Mouse (Mus musculus) layer of hippocampus, postnatal 25 days (tissue): ENCODE data around the gene Ripor1. TPM values are rescaled to one million over a fixed set of nuclear protein-coding genes. Genes with fewer than 3 reads are reported as not detected.

Experiments used
- DNase-seq, 2 experiments: peaks; one replicate each; pipeline ENCODE4 v3.0.0; 2022; ENCODE audit warnings: mixed read lengths in 2 of 2, low spot score in 1 of 2; ENCODE audit errors: extremely low spot score in 1 of 2
- total RNA-seq, 2 experiments: library from RNA; stranded (reverse); gene quantifications; 2 replicates each; pipeline ENCODE4 v1.2.3; 2021

Ripor1 gene
- total RNA-seq, 2 experiments from 2014 or later = 83.2 to 92.9 TPM

DNA sequence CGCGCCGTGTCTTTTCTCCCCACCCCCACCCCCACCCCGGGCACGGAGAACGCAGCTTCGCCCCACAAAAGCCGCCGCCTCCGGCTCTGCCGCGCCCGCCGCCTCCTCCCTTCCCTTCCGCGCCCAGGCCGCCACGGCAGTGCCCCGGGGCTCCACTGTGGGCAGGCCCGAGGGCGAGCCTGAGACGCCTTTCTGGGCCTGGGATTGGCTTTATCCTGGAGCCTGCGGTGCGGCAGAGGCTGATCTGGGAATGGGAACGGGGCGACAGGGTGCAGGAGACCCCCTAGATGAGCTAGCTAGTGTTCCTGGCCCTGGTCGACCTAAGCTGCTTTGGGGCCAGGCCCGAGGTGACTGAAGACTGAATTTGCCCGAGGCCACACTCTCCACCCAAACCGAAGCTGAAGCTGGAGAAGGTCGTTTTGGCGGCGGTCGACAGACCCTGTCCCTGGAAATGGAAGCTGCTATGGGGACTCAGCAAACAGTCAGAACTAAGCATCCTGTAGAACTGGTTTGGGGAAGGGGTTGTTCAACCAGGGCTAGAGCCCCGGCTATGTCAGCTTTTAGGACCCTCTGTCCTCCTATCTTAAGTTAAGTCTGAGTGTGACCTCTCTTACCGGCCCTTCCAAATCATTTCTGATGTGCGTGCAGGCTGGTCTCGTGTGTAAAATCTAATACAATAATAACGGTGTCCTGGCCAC is 585 bp downstream of the Ripor1 start:
- peak; percentile 32 to 54 for DNase-seq

DNA sequence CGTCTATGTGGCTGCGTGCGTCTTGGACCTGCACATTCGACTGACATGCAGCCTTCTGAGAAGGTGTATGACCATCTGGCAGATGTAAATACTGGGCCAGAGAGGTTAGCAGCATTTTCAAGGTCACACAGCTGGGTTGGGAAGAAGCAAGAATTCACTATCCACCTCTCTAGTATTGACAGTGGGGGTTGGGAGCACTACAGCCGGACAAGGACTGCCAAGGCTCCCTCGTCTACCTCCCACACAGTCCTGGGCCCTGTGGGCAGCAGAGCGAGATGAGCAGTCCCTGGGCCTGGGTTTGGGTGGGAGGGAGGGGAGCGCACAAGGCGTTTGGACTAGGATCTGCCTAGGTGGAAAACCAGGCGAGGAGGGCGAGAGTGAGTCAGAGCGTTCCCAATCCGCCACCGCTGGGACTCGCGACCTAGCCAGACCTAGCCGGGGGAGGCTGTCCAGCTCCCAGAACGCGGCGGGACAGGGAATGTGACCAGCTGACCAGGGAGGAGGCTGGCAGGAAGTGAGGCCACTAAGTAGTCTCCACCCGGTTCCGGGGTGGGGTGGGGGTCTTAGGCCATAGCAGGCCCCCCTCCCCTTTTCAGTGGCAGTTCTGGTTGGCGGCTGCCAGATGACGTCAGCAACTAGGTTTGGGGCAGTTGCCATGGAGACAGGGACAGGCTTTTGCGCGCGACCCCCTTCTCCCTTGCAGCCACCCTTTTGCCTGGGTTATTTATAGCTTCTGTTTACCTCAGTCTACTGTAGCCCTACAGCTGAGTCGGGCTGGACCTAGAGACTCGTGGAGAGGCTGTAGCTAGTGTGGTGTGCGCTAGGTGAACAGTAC is 1.4 kb downstream of the Ripor1 start:
- peak; percentile 65 to 67 for DNase-seq

DNA sequence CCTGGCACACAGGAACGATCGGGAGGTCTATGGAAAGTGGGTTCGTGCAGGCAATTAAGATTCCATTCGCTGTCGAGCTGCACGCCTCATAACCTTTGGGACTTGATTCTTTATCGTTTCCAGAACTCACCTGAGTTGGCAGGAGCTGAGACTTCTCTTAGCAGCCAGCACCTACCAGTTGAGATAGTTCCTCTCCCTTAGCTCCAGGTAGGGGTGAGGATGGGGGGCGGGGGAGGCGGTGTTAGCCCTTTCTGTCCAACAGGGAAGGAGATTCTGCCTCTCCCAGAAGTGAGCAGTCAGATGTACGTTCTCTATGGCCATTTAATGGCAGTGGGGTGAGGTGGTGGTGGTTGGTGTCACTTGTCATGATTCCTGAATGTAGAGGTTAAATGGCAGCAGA is 2.0 kb downstream of the Ripor1 start:
- no peak for DNase-seq

DNA sequence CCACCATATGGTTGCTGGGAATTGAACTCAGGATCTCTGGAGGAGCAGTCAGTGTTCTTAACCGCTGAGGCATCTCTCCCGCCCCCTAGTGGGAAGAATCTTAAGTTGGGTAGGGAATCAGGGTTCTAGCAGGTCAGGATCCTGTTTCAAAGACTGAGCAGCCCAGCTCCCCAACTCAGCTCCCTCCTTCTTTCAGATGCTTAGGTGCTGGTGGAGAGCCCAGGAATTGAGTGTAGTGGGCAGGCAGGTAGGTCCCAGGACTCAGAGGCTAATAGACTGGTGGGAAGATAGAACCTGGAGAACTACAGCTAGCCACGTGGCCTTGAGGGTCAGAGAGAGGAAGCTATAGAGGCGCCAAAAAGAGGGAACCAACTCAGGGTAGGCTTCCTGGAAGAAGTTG is 2.6 kb downstream of the Ripor1 start:
- peak in 1 of 2 experiments; percentile 42 for DNase-seq

DNA sequence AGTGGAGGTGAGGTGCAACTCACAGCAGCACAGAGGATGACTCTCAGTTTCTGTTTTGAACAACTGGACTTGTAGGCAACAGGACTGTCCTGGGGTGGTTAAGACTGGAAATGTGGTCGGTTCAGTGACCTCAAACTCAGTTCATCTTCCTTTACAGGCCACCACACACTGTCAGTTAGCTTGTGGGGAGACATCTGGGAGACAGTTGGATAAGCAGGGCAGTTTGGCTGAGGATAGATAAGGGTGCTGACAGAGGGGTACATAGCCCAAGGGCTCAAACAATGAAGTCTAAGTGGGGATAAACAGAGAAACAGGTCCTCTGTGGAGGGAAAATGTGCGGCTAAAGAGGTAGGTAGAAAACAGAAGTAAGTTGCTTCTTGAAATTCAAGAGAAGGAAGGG is 4.3 kb downstream of the Ripor1 start:
- no peak for DNase-seq

DNA sequence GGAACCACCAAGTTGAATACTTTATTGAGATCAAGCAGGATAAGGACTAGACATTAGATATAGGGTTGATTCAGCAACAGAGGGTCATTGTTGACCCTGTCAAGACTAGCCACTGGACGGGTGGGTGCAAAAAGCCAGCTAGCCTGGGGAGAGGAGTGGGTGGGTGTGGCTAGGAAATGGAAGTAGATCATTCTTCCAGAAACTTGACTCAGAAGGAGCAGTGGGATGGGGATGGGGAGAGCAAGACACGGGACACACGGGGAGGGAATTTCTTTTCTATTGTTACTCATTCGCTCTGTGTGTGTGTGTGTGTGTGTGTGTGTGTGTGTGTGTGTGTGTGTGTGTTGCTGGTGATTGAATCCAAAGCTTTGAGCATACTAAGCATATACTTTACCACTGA is 4.7 kb downstream of the Ripor1 start:
- no peak for DNase-seq

DNA sequence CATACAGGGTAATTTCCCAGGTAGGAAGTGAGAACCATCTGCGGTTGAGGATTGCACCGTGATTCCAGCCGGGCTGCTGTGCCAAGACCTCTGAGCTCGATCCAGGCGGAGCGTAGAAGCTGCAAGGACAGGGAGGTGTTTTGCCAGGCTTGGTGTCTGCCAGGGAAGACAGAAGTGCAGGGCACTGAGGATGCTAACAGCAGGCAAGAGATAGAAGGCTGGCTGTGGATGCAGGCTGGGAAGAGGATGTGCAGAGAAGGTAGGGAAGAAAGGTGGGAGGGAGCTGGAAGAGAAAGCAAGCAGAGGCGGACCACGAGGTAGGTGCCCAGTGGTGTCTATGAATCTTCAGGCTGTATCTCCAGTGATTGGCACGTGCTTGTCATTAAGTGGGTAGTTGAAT is 6.8 kb downstream of the Ripor1 start:
- no peak for DNase-seq

DNA sequence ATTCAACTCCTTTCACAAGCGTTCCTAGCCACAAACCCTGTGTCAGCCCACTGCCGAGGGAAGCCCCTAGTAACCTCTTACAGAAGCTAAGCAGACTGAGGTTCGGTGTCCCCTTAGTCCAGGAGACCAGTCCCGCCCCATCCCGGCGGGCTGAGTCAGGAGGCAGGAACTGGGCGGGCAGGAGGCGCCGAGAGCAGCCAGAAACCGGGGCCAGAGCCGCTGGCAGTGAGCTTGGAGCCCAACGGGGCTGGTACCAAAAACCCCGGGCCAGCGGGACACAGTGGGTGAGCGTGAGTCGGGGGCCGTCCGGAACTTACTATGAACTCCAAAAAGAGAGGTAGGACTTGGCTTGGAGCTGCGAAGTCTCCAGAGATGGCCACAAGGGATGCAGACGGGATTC is 8.0 kb downstream of the Ripor1 start:
- DNase-seq = no peak

DNA sequence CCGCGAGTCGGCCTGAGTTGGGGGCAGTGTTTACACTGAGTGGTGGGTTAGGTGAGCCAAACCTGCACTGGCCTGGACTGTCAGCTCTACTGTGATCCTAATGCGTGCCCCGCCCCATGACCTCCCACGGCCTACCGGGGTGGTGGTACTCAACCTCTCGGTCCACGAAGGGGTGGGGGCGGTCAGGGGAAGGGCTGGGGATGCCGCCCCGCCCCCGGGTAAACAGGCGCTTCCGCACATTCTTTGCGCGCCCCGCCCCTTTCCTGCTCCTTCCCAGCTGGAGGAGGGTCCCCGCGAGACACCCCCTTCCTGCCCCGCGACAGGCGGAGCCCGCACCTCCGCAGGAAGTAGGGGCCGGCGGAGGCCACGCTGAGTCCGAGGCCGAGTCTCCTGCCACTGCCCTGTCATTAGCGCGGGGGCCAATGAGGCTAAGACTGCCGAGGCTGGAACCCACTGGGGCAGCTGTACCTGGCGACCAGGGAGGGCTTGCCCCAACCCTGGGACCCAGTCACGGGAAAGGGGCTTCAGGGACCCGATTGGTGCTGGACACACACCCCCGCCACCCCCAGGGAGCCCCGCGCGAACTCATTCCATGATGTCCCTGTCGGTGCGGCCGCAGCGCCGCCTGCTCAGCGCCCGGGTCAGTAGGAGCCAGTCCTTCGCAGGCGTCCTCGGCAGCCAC is 8.9 kb downstream of the Ripor1 start:
- no peak for DNase-seq

DNA sequence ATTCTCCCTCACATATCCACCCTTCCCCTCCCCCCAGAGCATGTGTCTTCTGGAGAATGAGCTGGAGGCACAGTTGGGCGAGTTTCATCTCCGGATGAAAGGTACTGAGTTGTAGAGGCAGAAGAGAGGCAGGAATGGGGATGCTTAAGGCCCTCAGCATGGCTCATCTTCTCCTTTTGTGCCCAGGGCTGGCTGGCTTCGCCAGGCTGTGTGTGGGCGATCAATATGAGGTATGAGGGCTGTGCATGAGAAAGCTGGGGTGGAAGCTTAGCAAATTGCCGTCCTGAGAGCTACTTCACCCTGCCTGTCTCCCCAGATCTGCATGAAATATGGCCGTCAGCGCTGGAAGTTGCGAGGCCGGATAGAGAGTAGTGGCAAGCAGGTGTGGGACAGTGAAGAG is 10.9 kb downstream of the Ripor1 start:
- peak in 1 of 2 experiments; percentile 22 for DNase-seq

DNA sequence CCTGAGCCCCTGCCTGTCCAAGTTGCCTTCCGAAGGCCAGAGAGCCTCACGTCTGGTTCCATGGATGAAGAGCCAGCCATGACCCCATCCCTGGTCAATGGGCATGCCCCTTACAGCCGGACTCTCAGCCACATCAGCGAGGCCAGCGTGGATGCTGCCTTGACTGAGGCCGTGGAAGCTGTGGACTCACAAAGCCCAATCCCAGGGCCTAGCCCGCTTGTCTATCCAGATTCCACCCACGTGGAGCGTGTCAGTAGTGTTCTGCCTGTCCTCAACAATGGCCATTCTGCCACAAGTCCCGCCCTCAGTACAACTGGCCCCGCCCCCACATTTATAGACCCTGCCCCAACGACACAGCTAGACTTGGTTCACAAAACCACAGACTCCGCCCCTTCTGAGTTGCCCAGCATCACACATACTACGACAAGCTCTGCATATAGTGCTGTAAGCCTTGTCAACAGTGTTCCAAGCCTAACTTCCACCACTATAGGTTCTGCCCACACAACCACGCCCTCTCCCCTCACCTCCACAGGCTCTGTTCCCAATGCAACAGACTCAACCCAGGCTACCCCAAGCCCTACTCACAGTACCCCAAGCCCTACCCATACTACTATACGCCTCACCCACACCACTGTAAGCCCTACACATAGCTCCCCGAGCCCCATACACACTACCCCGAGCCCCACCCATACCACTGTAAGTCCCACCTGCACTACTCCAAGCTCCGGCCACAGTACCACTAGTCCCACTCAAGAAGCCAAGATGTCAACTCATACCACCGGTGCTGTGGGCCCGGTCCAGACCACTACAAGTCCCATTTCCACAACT is 12.6 kb downstream of the Ripor1 start:
- DNase-seq = no peak

DNA sequence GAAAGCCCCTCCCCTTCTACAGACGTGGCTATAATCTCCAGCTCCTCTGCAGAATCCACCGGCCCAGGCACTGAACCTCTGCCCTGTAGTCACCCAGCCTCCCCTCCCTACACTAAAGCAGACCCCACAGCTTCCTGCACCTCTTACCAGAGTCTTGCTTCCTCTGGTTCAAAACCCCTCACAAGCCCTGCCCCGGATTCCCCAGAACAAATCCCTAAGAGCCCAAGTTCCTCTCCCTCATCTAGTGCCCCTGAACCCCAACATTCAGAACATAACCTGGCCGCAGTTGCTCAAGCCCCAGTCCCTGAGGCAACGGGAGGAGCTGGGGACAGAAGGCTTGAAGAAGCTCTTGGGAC is 13.2 kb downstream of the Ripor1 start:
- no peak for DNase-seq

DNA sequence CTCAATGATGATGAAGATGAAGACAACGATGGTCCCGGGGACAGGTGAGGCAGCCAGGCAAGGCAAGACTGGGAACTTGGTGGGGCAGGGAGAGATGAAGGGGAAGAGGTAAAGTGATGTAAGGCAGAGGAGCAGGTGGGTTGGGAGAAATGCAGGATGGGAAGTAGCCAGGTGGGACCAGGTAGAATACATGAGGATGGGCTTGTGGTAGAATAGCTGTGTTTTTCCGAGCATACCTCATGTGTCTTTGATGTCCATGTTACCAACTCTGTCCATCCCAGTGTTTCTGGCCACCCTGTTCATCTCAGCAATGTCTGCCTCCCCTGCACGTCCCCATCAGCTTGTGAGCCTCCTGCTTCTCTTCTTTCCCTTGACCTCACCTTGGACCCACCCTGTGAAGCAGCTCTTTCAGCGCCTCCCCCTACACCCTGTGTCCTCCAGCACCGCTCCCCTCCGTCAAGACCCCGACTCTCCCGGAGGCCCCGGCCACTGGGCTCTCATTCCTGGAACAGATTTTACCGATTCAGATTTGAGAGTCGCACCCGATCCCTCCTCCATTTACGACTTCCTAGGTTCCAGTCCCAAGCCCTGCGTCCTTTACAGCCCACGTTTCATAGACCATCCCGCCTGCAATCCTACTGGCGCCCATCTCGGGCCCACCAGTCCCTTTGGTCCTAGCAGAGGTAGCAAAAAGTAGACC is 14.0 kb downstream of the Ripor1 start:
- no peak for DNase-seq

DNA sequence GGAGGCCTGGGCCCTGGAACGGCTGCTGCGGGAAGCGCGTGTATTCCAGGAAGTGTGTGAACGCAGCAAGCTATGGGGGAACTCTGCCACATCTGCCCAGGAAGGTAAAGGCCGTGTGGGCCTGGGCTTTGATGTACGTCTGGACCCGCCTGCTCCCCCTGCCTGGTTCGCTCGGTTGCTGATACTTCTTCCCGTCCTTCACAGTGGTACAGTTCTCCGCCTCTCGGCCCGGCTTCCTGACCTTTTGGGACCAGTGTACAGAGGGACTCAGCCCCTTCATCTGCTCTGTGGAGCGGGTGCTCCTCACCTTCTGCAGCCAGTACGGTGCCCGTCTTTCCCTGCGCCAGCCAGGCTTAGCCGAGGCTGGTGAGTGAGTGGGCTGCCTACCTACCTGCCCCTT is 15.2 kb downstream of the Ripor1 start:
- DNase-seq = no peak

DNA sequence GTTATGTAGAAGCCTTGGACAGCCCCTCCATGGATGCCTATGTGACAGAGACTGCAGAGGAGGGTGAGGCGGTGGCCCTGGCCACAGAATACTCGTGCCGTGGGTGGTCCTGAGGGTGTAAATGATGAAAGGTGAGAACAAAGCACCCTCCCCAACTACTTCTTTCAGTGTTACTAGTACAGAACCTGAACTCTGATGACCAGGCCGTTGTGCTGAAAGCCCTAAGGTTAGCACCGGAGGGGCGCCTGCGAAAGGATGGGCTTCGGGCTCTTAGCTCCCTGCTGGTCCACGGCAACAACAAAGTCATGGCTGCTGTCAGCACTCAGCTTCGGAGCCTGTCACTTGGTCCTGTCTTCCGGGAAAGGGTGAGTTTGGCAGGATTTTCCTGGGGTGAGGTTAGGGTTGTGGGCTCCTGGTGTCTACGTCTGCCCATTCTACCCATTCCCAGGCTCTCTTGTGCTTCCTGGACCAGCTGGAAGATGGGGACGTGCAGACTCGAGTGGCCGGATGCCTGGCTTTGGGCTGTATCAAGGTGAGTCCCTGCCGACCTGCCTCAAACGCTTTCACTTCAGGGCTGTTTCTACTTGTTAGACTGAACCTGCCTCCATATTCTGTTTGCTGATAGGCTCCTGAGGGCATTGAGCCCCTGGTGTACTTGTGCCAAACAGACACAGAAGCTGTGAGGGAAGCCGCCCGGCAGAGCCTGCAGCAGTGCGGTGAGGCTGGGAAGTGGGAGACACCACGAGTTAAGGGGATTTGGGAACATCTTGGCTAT is 16.1 kb downstream of the Ripor1 start:
- no peak for DNase-seq

DNA sequence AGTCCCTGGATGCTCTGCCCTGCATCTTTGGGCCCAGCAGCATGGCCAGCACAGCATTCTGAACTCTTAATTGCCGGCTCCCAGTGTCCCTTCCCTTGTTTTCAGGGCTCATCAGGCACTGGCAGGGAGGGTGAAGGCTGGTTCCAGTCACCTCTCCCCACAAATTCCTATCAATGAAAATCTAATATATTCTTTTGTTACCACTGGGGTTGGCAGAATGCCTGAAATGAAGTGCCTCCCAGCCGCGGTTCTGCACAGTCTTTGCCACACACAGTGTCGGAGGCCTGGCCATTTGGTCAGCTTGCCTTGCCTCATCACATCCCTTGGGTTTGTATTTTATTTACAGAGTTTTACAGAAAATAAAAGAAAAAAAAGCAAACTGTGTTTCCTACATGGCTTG is 16.8 kb downstream of the Ripor1 start:
- no peak for DNase-seq

DNA sequence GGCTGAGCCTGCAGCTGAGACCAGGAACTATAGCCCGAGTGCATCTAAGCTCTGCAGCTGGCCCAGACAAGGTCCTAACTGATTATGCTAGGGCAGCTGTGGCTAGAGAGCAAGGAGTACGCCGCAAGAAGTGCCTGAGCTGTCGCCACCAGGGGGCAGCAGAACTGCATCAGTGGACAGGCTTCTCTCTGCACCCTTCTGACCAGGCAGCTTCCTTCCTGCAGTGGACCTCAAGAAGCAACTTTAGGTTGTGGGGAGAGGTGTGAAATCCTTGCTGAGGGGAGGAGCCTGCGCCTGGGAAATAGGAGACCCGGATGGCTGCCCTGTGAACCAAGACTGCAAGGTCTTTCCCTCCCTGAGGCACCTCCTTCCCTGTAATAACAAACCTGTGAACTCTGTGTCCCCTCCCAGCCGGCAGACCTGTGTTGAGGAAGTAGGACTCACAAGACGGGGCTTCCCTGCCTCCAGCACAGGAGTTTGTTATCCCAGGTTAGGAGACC is 17.4 kb downstream of the Ripor1 start:
- DNase-seq = peak; percentile 94 to 98

DNA sequence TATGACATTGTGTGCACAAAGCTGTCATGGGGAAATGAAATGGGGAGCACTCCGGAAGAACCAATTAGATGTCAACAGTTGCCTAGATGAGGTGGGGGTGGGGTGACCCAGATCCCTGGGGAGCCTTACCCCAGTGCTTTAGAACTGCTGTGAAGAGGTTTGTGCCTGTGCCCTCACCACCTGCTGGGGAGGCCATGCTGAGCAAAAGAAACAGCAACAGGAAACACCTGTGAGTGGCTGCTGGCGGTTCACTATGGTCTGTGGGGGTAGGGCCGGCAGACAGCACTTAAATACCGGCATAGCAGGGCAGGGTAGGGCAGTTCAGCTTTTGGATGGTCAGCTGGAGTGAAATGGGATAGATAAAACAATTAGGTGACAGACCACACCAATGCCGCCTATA is 18.1 kb downstream of the Ripor1 start:
- DNase-seq = no peak

DNA sequence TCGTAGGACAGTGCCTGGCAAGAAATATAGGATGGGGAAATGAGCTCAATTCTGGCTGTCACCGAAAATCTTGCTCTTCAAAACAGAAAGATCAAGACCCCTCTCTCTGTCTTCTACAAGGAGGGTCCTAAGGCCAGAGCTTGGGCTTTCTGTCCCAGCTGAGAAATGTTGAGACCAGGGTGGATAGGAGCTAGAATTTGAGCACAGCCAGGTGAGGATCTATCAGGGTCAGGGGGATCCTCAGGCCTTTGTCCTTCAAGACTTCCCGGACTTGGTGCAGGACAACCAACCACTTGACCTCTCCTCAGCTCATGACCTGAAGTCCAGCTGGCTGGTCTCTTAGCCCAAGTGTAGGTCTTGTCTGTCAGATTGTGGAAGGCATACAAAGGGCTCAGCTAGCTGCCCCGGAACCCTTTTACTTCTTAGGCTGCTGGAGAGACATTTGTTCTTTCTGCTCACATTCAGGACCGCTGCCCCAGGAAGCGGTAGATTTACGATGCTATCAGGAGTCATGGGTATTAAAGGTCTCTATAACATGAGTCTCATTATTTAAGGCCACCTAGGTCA is 18.7 kb downstream of the Ripor1 start:
- no peak for DNase-seq
